Mouse (Mus musculus): ENCODE results near the gene Hist4h4. TPM values are rescaled to one million over a fixed set of nuclear protein-coding genes. Genes with fewer than 3 reads are reported as not detected.
"Not testable (repeated sequence)": the region's sequence is repeated elsewhere in the genome, so short reads cannot be mapped to it uniquely, and the experiment has no call there.

Gene Hist4h4
- polyA plus RNA-seq, 1 experiment from 2014 or later, result 0.16 TPM

DNA sequence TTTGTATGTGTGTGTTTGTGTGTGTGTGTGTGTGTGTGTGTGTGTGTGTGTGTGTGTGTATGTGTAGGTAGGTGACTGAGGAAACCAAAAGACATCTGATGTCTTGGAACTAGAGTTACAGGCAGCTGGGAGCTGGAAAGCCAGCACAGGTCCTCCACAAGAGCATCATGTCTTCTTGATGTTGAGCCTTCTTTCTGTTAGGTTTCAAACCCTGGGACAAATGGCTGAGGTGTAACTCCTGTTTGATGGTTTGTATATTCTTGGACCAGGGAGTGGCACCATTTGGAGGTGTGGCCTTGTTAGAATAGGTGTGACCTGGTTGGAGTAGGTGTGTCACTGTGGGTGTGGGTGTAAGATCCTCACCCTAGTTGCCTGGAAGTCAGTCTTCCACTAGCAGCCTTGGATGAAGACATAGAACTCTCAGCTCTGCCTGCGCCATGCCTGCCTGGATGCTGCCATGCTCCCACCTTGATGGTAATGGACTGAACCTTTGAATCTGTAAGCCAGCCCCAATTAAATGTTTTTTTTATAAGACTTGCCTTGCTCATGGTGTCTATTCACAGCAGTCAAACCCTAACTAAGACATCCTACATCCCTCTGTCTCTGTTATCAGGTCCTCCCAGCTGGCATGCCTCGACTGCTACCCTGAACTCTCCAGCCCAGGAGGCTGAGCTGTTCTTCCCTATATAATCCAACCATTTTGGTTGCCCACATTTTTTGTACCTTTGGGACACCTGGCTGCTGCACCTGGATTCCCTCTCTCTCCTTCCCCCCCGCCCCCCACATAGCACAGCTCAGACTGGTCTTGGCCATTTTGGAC lies 6.1 kb downstream of the Hist4h4 start:
- H3K4me1 ChIP-seq (ENCODE audit: control insufficient read depth, insufficient read depth, low read length); H3K27ac ChIP-seq (ENCODE audit: low read length); H3K9ac ChIP-seq (ENCODE audit: low read length); H3K4me2 ChIP-seq (ENCODE audit: low read depth, low read length); H3K9me3 ChIP-seq (replicated peaks; ENCODE audit: control insufficient read depth, low read length); H3K36me3 ChIP-seq (ENCODE audit: control insufficient read depth, insufficient read depth); ATAC-seq (replicated peaks; ENCODE audit: extremely low read depth, insufficient read depth, low FRiP score); H3K4me3 ChIP-seq (ENCODE audit: low read length); H3K27me3 ChIP-seq (ENCODE audit: control insufficient read depth, insufficient read depth, low read length): not testable (repeated sequence)
- 75% methylated on average over 3 of the region's 3 CpGs for WGBS

DNA sequence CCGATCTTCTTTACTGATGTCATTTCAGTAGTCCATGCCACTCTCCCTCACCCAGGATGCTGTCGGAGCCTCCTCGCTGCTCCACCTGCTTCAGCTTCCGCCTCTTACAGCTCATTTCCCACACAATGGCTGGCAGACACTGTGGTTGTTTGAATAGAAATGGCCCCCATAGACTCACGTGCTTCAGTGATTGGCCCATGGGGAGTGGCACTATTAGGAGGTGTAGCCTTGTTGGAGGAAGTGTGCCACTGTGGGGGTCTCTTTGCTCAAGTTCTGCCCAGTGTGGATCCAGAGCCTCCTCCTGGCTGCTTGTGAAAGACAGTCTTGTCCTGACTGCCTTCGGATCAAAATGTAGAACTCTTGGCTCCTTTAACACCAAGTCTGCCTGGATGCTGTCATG lies 8.4 kb downstream of the Hist4h4 start:
- Histone ChIP-seq H3K9ac (ENCODE audit: low read length) (no peak overlapping the region), H3K4me2 (ENCODE audit: low read depth, low read length) (no peak overlapping the region), H3K27me3 (ENCODE audit: control insufficient read depth, insufficient read depth, low read length) (no peaks in the 10 kb centered on the region), H3K4me3 (ENCODE audit: low read length) (no peak overlapping the region), H3K27ac (ENCODE audit: low read length) (no peak overlapping the region), H3K4me1 (ENCODE audit: control insufficient read depth, insufficient read depth, low read length) (peaks cover 5% of the 10 kb centered on the region; the same call in 1 of the 2 replicates), H3K36me3 (ENCODE audit: control insufficient read depth, insufficient read depth) (no peaks in the 10 kb centered on the region), H3K9me3 (replicated peaks; ENCODE audit: control insufficient read depth, low read length) (no peaks in the 10 kb centered on the region)
- ATAC-seq (replicated peaks; ENCODE audit: extremely low read depth, insufficient read depth, low FRiP score), result no peak
- WGBS, result 70% methylated on average over 6 of the region's 6 CpGs

DNA sequence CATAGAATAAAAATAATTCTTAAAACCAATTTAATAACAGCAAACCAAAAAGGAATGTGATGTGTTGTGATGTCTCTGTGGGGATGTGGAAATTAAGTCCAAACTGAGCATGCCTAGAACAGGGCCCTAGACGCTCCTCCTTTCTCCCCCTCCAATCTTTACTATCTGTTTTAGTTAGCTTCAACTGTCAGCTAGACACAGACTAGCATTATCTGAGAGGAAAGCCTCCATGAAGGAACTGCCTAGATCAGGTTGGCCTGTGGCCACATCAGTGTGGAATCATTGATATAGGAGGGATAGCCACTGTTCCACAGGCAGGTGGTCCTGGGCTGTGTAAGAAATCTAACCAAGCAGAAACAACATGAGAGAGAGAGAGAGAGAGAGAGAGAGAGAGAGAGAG lies 9.1 kb downstream of the Hist4h4 start:
- peaks cover 5% of the 10 kb centered on the region; the same call in 1 of the 2 replicates for H3K4me1 ChIP-seq (ENCODE audit: control insufficient read depth, insufficient read depth, low read length)
- H3K9ac ChIP-seq (ENCODE audit: low read length), result no peak overlapping the region
- H3K27ac ChIP-seq (ENCODE audit: low read length), result no peak overlapping the region
- H3K9me3 ChIP-seq (replicated peaks; ENCODE audit: control insufficient read depth, low read length), result no peaks in the 10 kb centered on the region
- no peak overlapping the region for H3K4me2 ChIP-seq (ENCODE audit: low read depth, low read length)
- WGBS, result 59% methylated on average over 1 of the region's 1 CpGs
- H3K36me3 ChIP-seq (ENCODE audit: control insufficient read depth, insufficient read depth), result no peaks in the 10 kb centered on the region
- no peak for ATAC-seq (replicated peaks; ENCODE audit: extremely low read depth, insufficient read depth, low FRiP score)
- no peaks in the 10 kb centered on the region for H3K27me3 ChIP-seq (ENCODE audit: control insufficient read depth, insufficient read depth, low read length)
- H3K4me3 ChIP-seq (ENCODE audit: low read length), result no peak overlapping the region

DNA sequence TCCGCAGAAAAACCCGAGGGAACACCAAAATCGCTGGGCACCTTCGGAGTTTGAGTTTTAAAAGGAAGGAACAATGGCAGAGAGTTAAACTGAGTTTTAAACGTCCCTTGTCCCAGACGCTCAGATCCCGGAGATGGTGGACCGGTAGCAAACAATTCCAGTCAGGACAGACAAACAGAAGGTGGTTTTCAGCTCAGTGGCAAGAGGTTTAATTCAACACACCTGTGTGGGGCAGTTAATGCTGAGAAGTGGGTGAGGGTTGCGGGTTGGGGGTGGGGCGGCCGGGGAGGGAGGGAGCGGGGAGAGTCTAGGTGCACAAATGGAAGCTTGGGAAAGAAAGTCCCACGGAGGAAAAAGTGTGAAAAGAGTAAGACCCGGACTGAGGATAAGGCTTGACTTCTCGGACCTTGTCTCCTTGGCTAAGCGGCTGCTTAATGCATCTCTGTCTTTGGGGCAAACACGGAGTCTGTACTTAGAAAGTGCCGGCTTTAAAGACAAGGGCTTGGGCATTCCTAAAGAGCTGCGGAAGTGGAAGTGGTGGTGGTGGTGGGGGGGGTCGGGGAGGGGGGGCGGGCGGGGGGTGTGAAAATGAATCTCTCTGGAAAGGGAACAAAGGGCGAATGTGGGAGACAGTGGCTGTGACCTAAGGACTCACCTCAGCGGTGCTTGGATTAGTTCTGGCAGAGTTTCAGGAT lies 10.2 kb downstream of the Hist4h4 start:
- Histone ChIP-seq H3K4me1 (ENCODE audit: control insufficient read depth, insufficient read depth, low read length) (peaks cover 5% of the 10 kb centered on the region; the same call in 1 of the 2 replicates), H3K4me2 (ENCODE audit: low read depth, low read length) (peak overlapping the region; percentile 96), H3K9ac (ENCODE audit: low read length) (peak overlapping the region; percentile 72), H3K27ac (ENCODE audit: low read length) (no peak overlapping the region), H3K4me3 (ENCODE audit: low read length) (peak overlapping the region; percentile 62), H3K27me3 (ENCODE audit: control insufficient read depth, insufficient read depth, low read length) (no peaks in the 10 kb centered on the region), H3K9me3 (replicated peaks; ENCODE audit: control insufficient read depth, low read length) (no peaks in the 10 kb centered on the region), H3K36me3 (ENCODE audit: control insufficient read depth, insufficient read depth) (no peaks in the 10 kb centered on the region)
- under 1% methylated on average over 23 of the region's 24 CpGs for WGBS
- ATAC-seq (replicated peaks; ENCODE audit: extremely low read depth, insufficient read depth, low FRiP score), result 0 out of 2 replicates have a peak, but pooled peaks have one; percentile 33

DNA sequence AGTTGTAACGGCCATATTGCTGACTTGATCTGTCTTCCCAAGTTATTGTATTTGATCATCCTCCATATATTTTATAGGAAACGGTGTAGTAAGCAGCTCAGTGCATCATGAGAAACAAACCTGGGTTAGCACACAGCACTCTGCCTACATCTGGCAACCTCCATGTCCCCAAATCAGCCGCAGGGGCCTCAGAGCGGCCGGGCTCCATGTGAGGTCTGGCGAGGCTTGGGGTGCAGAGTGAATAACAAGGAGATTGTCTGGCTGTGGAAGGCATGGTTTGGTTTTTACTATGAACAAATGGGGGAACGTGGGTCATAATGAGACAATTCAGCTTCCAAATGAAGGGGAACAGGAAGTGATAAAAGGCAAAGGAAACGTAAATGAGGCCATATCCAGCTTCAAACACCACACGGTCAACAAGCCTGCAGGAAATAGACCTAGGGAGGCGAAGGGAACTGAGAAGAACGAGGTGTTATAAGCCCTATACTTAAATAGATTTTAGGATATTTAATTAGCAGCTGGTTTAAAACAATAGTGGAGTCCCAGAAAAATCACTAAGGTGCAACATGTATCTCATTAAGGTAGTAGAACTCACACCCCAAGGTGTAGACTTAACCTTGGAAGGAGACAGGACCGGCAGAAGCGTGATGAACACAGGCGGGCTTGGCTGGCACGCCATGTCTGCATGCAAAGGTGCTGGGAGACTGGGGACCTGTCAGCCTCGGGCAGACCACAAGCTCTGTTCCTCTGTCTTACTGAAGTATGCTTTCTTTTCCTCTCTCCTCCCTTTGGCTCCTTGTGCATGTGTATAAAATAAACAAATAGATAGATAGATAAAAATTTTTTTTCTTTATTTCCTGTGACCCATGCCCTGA lies 11.1 kb downstream of the Hist4h4 start:
- H3K27ac ChIP-seq (ENCODE audit: low read length), result no peak overlapping the region
- H3K27me3 ChIP-seq (ENCODE audit: control insufficient read depth, insufficient read depth, low read length), result no peaks in the 10 kb centered on the region
- WGBS, result 30% methylated on average over 16 of the region's 16 CpGs
- H3K4me2 ChIP-seq (ENCODE audit: low read depth, low read length), result peak overlapping the region; percentile 96
- H3K4me1 ChIP-seq (ENCODE audit: control insufficient read depth, insufficient read depth, low read length), result peaks cover 5% of the 10 kb centered on the region; the same call in 1 of the 2 replicates
- peak overlapping the region; percentile 72 for H3K9ac ChIP-seq (ENCODE audit: low read length)
- ATAC-seq (replicated peaks; ENCODE audit: extremely low read depth, insufficient read depth, low FRiP score), result no peak
- H3K36me3 ChIP-seq (ENCODE audit: control insufficient read depth, insufficient read depth), result no peaks in the 10 kb centered on the region
- no peaks in the 10 kb centered on the region for H3K9me3 ChIP-seq (replicated peaks; ENCODE audit: control insufficient read depth, low read length)
- peak overlapping the region; percentile 62 for H3K4me3 ChIP-seq (ENCODE audit: low read length)

DNA sequence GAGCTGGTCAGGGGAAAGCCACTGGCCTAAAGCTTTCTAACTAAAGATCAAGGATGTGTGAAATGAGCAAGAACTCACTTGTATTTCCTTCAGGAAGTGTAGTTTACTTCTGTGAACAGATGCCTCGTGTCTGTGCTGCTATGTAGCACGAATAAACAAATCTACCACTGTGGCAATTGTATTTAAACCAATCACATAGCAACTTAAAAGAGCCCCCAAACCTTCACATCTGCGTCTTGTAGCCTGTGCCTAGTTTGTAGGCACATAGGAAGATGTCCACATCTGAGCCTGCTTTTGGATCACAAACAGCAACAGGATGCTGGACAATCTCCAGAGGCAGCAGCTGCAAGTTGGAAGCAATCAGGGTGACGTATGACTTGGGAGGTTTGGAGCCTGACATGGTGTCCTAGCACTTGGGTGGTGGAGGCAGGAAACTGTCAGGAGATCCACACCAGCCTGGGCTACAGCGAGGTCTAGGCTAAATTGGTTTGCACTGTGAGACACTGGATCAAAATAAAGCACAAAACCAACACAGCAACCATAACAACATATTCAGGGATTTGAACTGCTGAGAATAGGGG lies 14.7 kb downstream of the Hist4h4 start:
- ATAC-seq (replicated peaks; ENCODE audit: extremely low read depth, insufficient read depth, low FRiP score), result peak; percentile 76
- no peaks in the 10 kb centered on the region for H3K9me3 ChIP-seq (replicated peaks; ENCODE audit: control insufficient read depth, low read length)

DNA sequence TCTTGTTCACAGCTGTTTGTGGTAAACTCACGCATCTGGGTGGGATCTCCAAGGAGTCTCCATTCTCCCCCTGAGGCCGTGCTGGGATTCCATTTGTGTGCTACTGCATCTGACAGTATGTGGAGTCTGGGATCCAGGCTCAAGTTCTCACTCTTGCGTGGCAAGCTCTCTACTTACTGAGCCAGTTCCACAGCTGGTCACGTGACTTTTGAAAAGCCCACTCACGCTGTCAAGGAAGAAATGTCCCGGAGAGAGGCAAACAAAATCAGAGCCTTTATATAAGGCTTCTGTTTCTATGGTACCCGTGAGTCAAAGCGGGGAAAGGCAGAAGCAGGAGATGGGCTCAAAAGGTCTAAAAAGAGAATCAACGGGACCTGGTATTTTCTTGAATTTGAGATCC lies 21.5 kb downstream of the Hist4h4 start:
- no peak overlapping the region for H3K4me2 ChIP-seq (ENCODE audit: low read depth, low read length)
- no peak overlapping the region for H3K4me3 ChIP-seq (ENCODE audit: low read length)
- ATAC-seq (replicated peaks; ENCODE audit: extremely low read depth, insufficient read depth, low FRiP score), result no peak
- H3K36me3 ChIP-seq (ENCODE audit: control insufficient read depth, insufficient read depth), result no peaks in the 10 kb centered on the region
- no peaks in the 10 kb centered on the region for H3K9me3 ChIP-seq (replicated peaks; ENCODE audit: control insufficient read depth, low read length)
- no peaks in the 10 kb centered on the region for H3K27me3 ChIP-seq (ENCODE audit: control insufficient read depth, insufficient read depth, low read length)
- H3K27ac ChIP-seq (ENCODE audit: low read length), result no peak overlapping the region
- WGBS, result 84% methylated on average over 9 of the region's 9 CpGs
- no peak overlapping the region for H3K9ac ChIP-seq (ENCODE audit: low read length)
- no peaks in the 10 kb centered on the region for H3K4me1 ChIP-seq (ENCODE audit: control insufficient read depth, insufficient read depth, low read length)

More for the DNA sequence above, 14.7 kb downstream of the Hist4h4 start:
- peaks cover 5% of the 10 kb centered on the region; the same call in 1 of the 2 replicates for H3K4me1 ChIP-seq (ENCODE audit: control insufficient read depth, insufficient read depth, low read length)
- no peak overlapping the region for H3K4me2 ChIP-seq (ENCODE audit: low read depth, low read length)
- peak overlapping the region; percentile 41 for H3K27ac ChIP-seq (ENCODE audit: low read length)
- no peak overlapping the region for H3K4me3 ChIP-seq (ENCODE audit: low read length)
- H3K27me3 ChIP-seq (ENCODE audit: control insufficient read depth, insufficient read depth, low read length), result no peaks in the 10 kb centered on the region
- 53% methylated on average over 5 of the region's 5 CpGs for whole genome bisulfite sequencing
- no peak overlapping the region for H3K9ac ChIP-seq (ENCODE audit: low read length)
- no peaks in the 10 kb centered on the region for H3K36me3 ChIP-seq (ENCODE audit: control insufficient read depth, insufficient read depth)

DNA sequence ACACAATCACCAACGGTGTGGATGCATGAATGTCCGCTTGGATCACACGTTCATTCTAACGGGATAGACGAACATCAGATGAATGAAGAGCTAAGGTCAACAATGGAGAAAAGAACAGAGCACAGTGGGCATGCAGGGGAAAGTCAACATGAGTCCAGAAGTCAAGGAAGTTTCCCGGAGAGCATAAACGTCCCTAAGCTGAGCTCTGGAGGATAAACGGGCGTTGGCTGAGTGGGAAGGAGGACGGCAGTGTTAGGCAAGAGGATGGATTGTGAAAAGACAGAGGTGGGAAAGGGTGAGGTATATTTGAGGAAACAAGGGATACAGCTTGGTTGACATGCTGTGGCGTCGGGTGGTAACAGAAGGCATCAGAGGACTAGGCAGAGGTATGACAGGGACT lies 22.1 kb downstream of the Hist4h4 start:
- Histone ChIP-seq H3K9me3 (replicated peaks; ENCODE audit: control insufficient read depth, low read length) (no peaks in the 10 kb centered on the region), H3K4me3 (ENCODE audit: low read length) (no peak overlapping the region), H3K27ac (ENCODE audit: low read length) (no peak overlapping the region), H3K4me1 (ENCODE audit: control insufficient read depth, insufficient read depth, low read length) (no peaks in the 10 kb centered on the region), H3K4me2 (ENCODE audit: low read depth, low read length) (no peak overlapping the region), H3K9ac (ENCODE audit: low read length) (no peak overlapping the region), H3K36me3 (ENCODE audit: control insufficient read depth, insufficient read depth) (no peaks in the 10 kb centered on the region), H3K27me3 (ENCODE audit: control insufficient read depth, insufficient read depth, low read length) (no peaks in the 10 kb centered on the region)
- no peak for ATAC-seq (replicated peaks; ENCODE audit: extremely low read depth, insufficient read depth, low FRiP score)
- WGBS, result 83% methylated on average over 12 of the region's 12 CpGs

All from heart, embryonic 16.5 days (tissue).